Mouse (Mus musculus) cerebellum, adult 18-20 months (tissue): ENCODE measurements at regions not wholly inside any gene's neighbourhood (a gene's known extent, or its start where the extent isn't known, plus 50 kb on each side); places are given as distances from the start of the nearest gene placed in this dataset.
A peak's percentile ranks its signal among the peaks of the same experiment; 100 is the strongest.
"Not testable (repeated sequence)": the region's sequence is repeated elsewhere in the genome, so short reads cannot be mapped to it uniquely, and the experiment has no call there.

Experiments
- DNase-seq, 2 experiments: peaks; one replicate each; pipeline ENCODE4 v3.0.0; 2021

- no peak for DNase-seq
These were observed 136.0 kb upstream of the Ttc29 start for GRCm38 (mm10) chr8:78077122-78077521.

- DNase-seq: not testable (repeated sequence)
These were observed 131.7 kb upstream of the Ttc29 start for GRCm38 (mm10) chr8:78081395-78081794.

- DNase-seq: no peak
These were observed 130.1 kb upstream of the Ttc29 start for GRCm38 (mm10) chr8:78083012-78083411.

- no peak for DNase-seq
These were observed 126.7 kb upstream of the Ttc29 start for GRCm38 (mm10) chr8:78086361-78086760.

- DNase-seq: no peak
These were observed 122.5 kb upstream of the Ttc29 start for GRCm38 (mm10) chr8:78090382-78091122.

- DNase-seq: no peak
These were observed 116.7 kb upstream of the Ttc29 start for GRCm38 (mm10) chr8:78096383-78096782.

GRCm38 (mm10) chr8:78098191-78098745 is 114.8 kb upstream of the Ttc29 start:
- DNase-seq: no peak

GRCm38 (mm10) chr8:78099091-78099490 is 114.0 kb upstream of the Ttc29 start:
- no peak for DNase-seq

GRCm38 (mm10) chr8:78107339-78107738 is 105.8 kb upstream of the Ttc29 start:
- no peak for DNase-seq

- DNase-seq: no peak
These were observed 103.0 kb upstream of the Ttc29 start for GRCm38 (mm10) chr8:78110003-78110649.

GRCm38 (mm10) chr8:78113105-78113504 is 100.0 kb upstream of the Ttc29 start:
- DNase-seq: no peak

- no peak for DNase-seq
These were observed 98.6 kb upstream of the Ttc29 start for GRCm38 (mm10) chr8:78114512-78114911.

GRCm38 (mm10) chr8:78117191-78117590 is 95.9 kb upstream of the Ttc29 start:
- DNase-seq: no peak

GRCm38 (mm10) chr8:78118493-78118892 is 94.6 kb upstream of the Ttc29 start:
- DNase-seq: no peak

GRCm38 (mm10) chr8:78119682-78120081 is 93.4 kb upstream of the Ttc29 start:
- DNase-seq: no peak

GRCm38 (mm10) chr8:78124248-78124647 is 88.8 kb upstream of the Ttc29 start:
- DNase-seq: peak in 1 of 2 experiments; percentile 21

GRCm38 (mm10) chr8:78127852-78128251 is 85.2 kb upstream of the Ttc29 start:
- peak in 1 of 2 experiments; percentile 3 for DNase-seq

- no peak for DNase-seq
These were observed 84.0 kb upstream of the Ttc29 start for GRCm38 (mm10) chr8:78129061-78129460.

GRCm38 (mm10) chr8:78139514-78139913 is 73.6 kb upstream of the Ttc29 start:
- DNase-seq: not testable (repeated sequence)

GRCm38 (mm10) chr8:78147170-78147569 is 65.9 kb upstream of the Ttc29 start:
- no peak for DNase-seq

- DNase-seq: no peak
These were observed 65.1 kb upstream of the Ttc29 start for GRCm38 (mm10) chr8:78148006-78148405.

- DNase-seq: no peak
These were observed 58.2 kb upstream of the Ttc29 start for GRCm38 (mm10) chr8:78154873-78155272.

- DNase-seq: no peak
These were observed 51.1 kb upstream of the Ttc29 start for GRCm38 (mm10) chr8:78162046-78162445.
